ENCODE assay signal across 9 mouse cellular contexts in the genomic region with DNA sequence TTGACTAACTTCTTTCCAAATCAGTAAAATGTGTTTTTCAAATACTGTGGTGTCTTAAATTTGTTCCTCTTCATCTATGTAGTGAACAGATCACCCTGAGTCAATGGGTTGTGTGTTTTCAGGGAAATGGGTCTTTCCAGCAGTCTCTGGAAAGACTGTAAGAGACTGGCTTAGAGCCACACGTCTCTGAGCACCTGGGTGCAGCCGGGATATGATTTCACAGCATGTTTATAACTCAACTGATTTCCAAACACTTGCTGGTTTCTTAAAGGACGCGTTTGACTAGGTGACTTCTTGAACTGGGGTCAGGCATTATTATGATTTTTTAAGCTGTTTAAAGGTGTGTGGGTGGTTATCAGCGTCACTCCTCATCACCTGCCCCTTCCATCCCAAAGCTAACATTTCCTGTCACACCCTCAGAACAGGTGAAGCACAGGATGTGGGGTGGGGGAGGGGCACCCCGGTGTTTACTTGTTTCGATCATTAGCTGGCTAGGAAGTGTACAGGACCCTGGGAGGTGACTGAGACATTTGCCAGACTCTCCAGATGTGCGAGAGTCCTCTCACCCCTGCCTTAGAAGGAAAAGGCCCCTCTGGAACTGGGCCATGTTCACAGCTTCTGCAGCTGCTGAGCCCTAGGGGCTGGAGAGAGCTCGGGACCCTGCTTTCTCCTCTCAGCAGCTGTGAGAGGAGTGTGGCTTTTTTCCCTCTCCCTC.
DNase-seq lines count a peak whose midpoint lies in the region; ATAC-seq lines count a peak whose summit lies in the region.
"Had no signal": no experiment of that assay in that cellular context is flagged by ENCODE, and none has a peak within 500 bp of the region (broad histone marks: within the 10 kb centered on the region; RNA-seq: fewer than 3 reads in every experiment).

No protein-coding gene starts in this region.

- H3K9me3 ChIP-seq in midbrain, embryonic 14.5 days (ENCODE audit: control insufficient read depth, low read length): no peaks in the 10 kb centered on the region
- no peaks in the 10 kb centered on the region for H3K9me3 ChIP-seq in midbrain, embryonic 10.5 days (replicated peaks)
- no peaks in the 10 kb centered on the region for H3K9me3 ChIP-seq in forebrain, embryonic 14.5 days (replicated peaks; ENCODE audit: control insufficient read depth, low read length)
- H3K9me3 ChIP-seq in intestine, embryonic 15.5 days: no peaks in the 10 kb centered on the region

- H3K4me1 ChIP-seq in midbrain, embryonic 14.5 days (ENCODE audit: control insufficient read depth, insufficient read depth, low read length): peaks cover 4% of the 10 kb centered on the region; the same call in 1 of the 2 replicates
- H3K4me1 ChIP-seq in midbrain, embryonic 10.5 days: peaks cover 5% of the 10 kb centered on the region
- no peaks in the 10 kb centered on the region for H3K4me1 ChIP-seq in forebrain, embryonic 14.5 days (ENCODE audit: control insufficient read depth, insufficient read depth, low read length)
- H3K4me1 ChIP-seq in intestine, embryonic 15.5 days (replicated peaks): peaks cover 6% of the 10 kb centered on the region

- H3K4me2 ChIP-seq in midbrain, embryonic 14.5 days (ENCODE audit: low read length): no peak overlapping the region
- H3K4me2 ChIP-seq in forebrain, embryonic 14.5 days (ENCODE audit: low read length): no peak overlapping the region
- 0 out of 2 replicates have a peak overlapping the region, but pooled peaks have one; percentile 9 for H3K4me2 ChIP-seq in intestine, embryonic 15.5 days (replicated peaks)

- no peak overlapping the region for H3K9ac ChIP-seq in midbrain, embryonic 14.5 days (replicated peaks; ENCODE audit: low read length)
- no peak overlapping the region for H3K9ac ChIP-seq in forebrain, embryonic 14.5 days (ENCODE audit: low read length)
- H3K9ac ChIP-seq in intestine, embryonic 15.5 days: no peak overlapping the region

- intact Hi-C loops in left cerebral cortex, postnatal 36 days (cut with DNase I): no loop called here

- H3K27me3 ChIP-seq in midbrain, embryonic 14.5 days (ENCODE audit: control insufficient read depth, insufficient read depth, low read length): no peaks in the 10 kb centered on the region
- H3K27me3 ChIP-seq in midbrain, embryonic 10.5 days (ENCODE audit: low read depth, poor library complexity, severe bottlenecking): no peaks in the 10 kb centered on the region
- H3K27me3 ChIP-seq in forebrain, embryonic 14.5 days (replicated peaks; ENCODE audit: control insufficient read depth, insufficient read depth, low read length): no peaks in the 10 kb centered on the region
- no peaks in the 10 kb centered on the region for H3K27me3 ChIP-seq in intestine, embryonic 15.5 days (replicated peaks)

- peak; percentile 19 for DNase-seq in midbrain, embryonic 14.5 days
- DNase-seq in midbrain, embryonic 10.5 days (ENCODE audit: low spot score): no peak
- peak; percentile 21 for DNase-seq in forebrain, embryonic 14.5 days (ENCODE audit: low spot score)
- peak; percentile 42 for DNase-seq in testis, postnatal 10 days (ENCODE audit: low spot score)
- DNase-seq in layer of hippocampus, adult 9-11 months: no peak
- DNase-seq in left cerebral cortex, postnatal 36 days (ENCODE audit: low spot score in 2 of 2): no peak
- DNase-seq in right cerebral cortex, postnatal 25 days: no peak
- DNase-seq: adrenal gland, adult 2 months had no signal

- no peak overlapping the region for H3K27ac ChIP-seq in midbrain, embryonic 14.5 days (replicated peaks; ENCODE audit: low read depth, low read length)
- H3K27ac ChIP-seq in midbrain, embryonic 10.5 days (replicated peaks): no peak overlapping the region
- no peak overlapping the region for H3K27ac ChIP-seq in forebrain, embryonic 14.5 days (ENCODE audit: low read depth, low read length)
- no peak overlapping the region for H3K27ac ChIP-seq in intestine, embryonic 15.5 days

- no peaks in the 10 kb centered on the region for H3K36me3 ChIP-seq in midbrain, embryonic 14.5 days (ENCODE audit: control insufficient read depth, insufficient read depth, low read length)
- H3K36me3 ChIP-seq in midbrain, embryonic 10.5 days: no peaks in the 10 kb centered on the region
- H3K36me3 ChIP-seq in forebrain, embryonic 14.5 days (ENCODE audit: control insufficient read depth, insufficient read depth, low read length): no peaks in the 10 kb centered on the region
- H3K36me3 ChIP-seq in intestine, embryonic 15.5 days: no peaks in the 10 kb centered on the region

- no peak for ATAC-seq in midbrain, embryonic 14.5 days (ENCODE audit: low FRiP score, low TSS enrichment)
- no peak for ATAC-seq in forebrain, embryonic 14.5 days
- ATAC-seq in intestine, embryonic 15.5 days: peak; percentile 83

- 70% methylated on average over 9 of the region's 9 CpGs for WGBS in midbrain, embryonic 14.5 days
- 81% methylated on average over 9 of the region's 9 CpGs for WGBS in midbrain, embryonic 10.5 days
- 74% methylated on average over 9 of the region's 9 CpGs for WGBS in forebrain, embryonic 14.5 days
- 27% methylated on average over 9 of the region's 9 CpGs for WGBS in intestine, embryonic 15.5 days

- no peak overlapping the region for H3K4me3 ChIP-seq in midbrain, embryonic 14.5 days (replicated peaks; ENCODE audit: low read depth, low read length)
- no peak overlapping the region for H3K4me3 ChIP-seq in midbrain, embryonic 10.5 days
- no peak overlapping the region for H3K4me3 ChIP-seq in forebrain, embryonic 14.5 days (ENCODE audit: low read depth, low read length)
- no peak overlapping the region for H3K4me3 ChIP-seq in intestine, embryonic 15.5 days (replicated peaks)

Comparison
In these comparisons a context has a peak if more than half of its experiments do, and no peak if none do; other contexts are left out.
1. DNase-seq: peak in midbrain, embryonic 14.5 days (single experiment), forebrain, embryonic 14.5 days (single experiment) and testis, postnatal 10 days (single experiment); none in midbrain, embryonic 10.5 days (single experiment), layer of hippocampus, adult 9-11 months (single experiment), left cerebral cortex, postnatal 36 days (0 of 2) and right cerebral cortex, postnatal 25 days (single experiment).